Mouse (Mus musculus) intestine, postnatal 0 days (tissue): Measurements from ENCODE around the gene Ogg1. TPM values are rescaled to one million over a fixed set of nuclear protein-coding genes. Genes with fewer than 3 reads are reported as not detected.
A peak's percentile ranks its signal among the peaks of the same experiment; 100 is the strongest.

Experiments used
- ATAC-seq: fragments of 200-750 bp; cut with Nextera tagmentation; 2 replicates; pipeline ENCODE4 v1.8.0; 2017; ENCODE audit warnings: mild to moderate bottlenecking, moderate TSS enrichment, moderate library complexity
- H3K27ac ChIP-seq: fragments of 300-500 bp; sonication (generic); 2 replicates; pipeline ENCODE4 v1.5.1; 2014; ENCODE audit warnings: mild to moderate bottlenecking, low read depth, low read length, moderate library complexity
- H3K27me3 ChIP-seq: fragments of 300-500 bp; sonication (generic); replicated peaks from 2 replicates; pipeline ENCODE4 v1.6.1; 2014; ENCODE audit warnings: low read length, mixed read lengths; ENCODE audit not compliant: control insufficient read depth, insufficient read depth
- H3K36me3 ChIP-seq: fragments of 300-500 bp; sonication (generic); 2 replicates; pipeline ENCODE4 v1.6.1; 2014; ENCODE audit warnings: mild to moderate bottlenecking, moderate library complexity; ENCODE audit not compliant: control insufficient read depth, insufficient read depth
- H3K4me1 ChIP-seq: fragments of 300-500 bp; sonication (generic); replicated peaks from 2 replicates; pipeline ENCODE4 v1.6.1; 2014; ENCODE audit warnings: antibody characterized with exemption, low read length, mixed read lengths; ENCODE audit not compliant: control insufficient read depth, insufficient read depth
- H3K4me2 ChIP-seq: fragments of 300-500 bp; sonication (generic); replicated peaks from 2 replicates; pipeline ENCODE4 v1.6.1; 2014; ENCODE audit warnings: low read depth, mild to moderate bottlenecking, moderate library complexity
- H3K4me3 ChIP-seq: fragments of 300-500 bp; sonication (generic); 2 replicates; pipeline ENCODE4 v1.5.1; 2014; ENCODE audit warnings: low read depth, low read length
- H3K9ac ChIP-seq: fragments of 300-500 bp; sonication (generic); 2 replicates; pipeline ENCODE4 v1.6.1; 2014; ENCODE audit warnings: mild to moderate bottlenecking, low read depth, low read length
- H3K9me3 ChIP-seq: fragments of 300-500 bp; sonication (generic); 2 replicates; pipeline ENCODE4 v1.6.1; 2016; ENCODE audit warnings: mixed run types; ENCODE audit not compliant: control insufficient read depth
- CTCF ChIP-seq: sonication (generic); IDR thresholded peaks from 2 replicates; pipeline ENCODE4 v1.5.1; 2016; ENCODE audit warnings: low read depth, mild to moderate bottlenecking, control low read depth, antibody characterized with exemption, moderate library complexity
- WGBS: fragments of 180-500 bp; shearing (Covaris S2); extraction: QIAGEN DNeasy Blood & Tissue Kit; methylation state at CpG from one replicate; pipeline ENCODE4 v1.1.7; 2014; 5-methylcytosine and 5-hydroxymethylcytosine counted together
- polyA plus RNA-seq: library from polyadenylated mRNA; unstranded; fragments of >200 nt; fragmentation: Nextera tagmentation; extraction: Ambion mirVana; gene quantifications from 2 replicates; pipeline ENCODE4 v1.2.1, GENCODE M21; 2015

Ogg1 gene
- polyA plus RNA-seq, 1 experiment from 2014 or later, result 9.7 TPM

GRCm38 (mm10) chr6:113384351-113384927 is 57.7 kb downstream of the Ogg1 start:
- WGBS, result 95% methylated on average over 8 of the region's 8 CpGs
- H3K36me3 ChIP-seq, result peaks cover 89% of the 10 kb centered on the region
- no peak overlapping the region for H3K4me3 ChIP-seq
- H3K27ac ChIP-seq, result peak overlapping the region; percentile 52; the same call in 1 of the 2 replicates
- H3K4me1 ChIP-seq, result 0 out of 2 replicates have a peak, but pooled peaks cover 3% of the 10 kb centered on the region
- H3K9me3 ChIP-seq, result no peaks in the 10 kb centered on the region
- no peak for TF ChIP-seq CTCF
- H3K27me3 ChIP-seq, result no peaks in the 10 kb centered on the region
- H3K9ac ChIP-seq, result no peak overlapping the region
- no peak for ATAC-seq
- H3K4me2 ChIP-seq, result no peak overlapping the region

Other genes starting within 250 kb of the Ogg1 start
- 32.2 and 32.9 TPM in 2 replicates for gene Setd5, start 249.6 kb upstream of the Ogg1 start, polyA plus RNA-seq
- 0.78 and 0.95 TPM in 2 replicates for gene Lhfpl4, start 131.6 kb upstream of the Ogg1 start, polyA plus RNA-seq
- gene Mtmr14, start 89.1 kb upstream of the Ogg1 start, polyA plus RNA-seq, result 31.5 and 37.2 TPM in 2 replicates
- not detected in 2 replicates for gene Cpne9, start 44.7 kb upstream of the Ogg1 start, polyA plus RNA-seq
- 7.3 and 8.3 TPM in 2 replicates for gene Brpf1, start 19.8 kb upstream of the Ogg1 start, polyA plus RNA-seq
- 35.9 and 37.0 TPM in 2 replicates for gene Camk1, start 17.0 kb downstream of the Ogg1 start, polyA plus RNA-seq
- gene Tada3, start 50.9 kb downstream of the Ogg1 start, polyA plus RNA-seq, result 19.7 and 23.5 TPM in 2 replicates
- gene Arpc4, start 51.1 kb downstream of the Ogg1 start, polyA plus RNA-seq, result 409 and 418 TPM in 2 replicates
- 1.4 and 1.6 TPM in 2 replicates for gene Ttll3, start 62.3 kb downstream of the Ogg1 start, polyA plus RNA-seq
- 21.5 and 23.9 TPM in 2 replicates for gene Rpusd3, start 92.4 kb downstream of the Ogg1 start, polyA plus RNA-seq
- gene Cidec, start 108.8 kb downstream of the Ogg1 start, polyA plus RNA-seq, result 231 and 259 TPM in 2 replicates
- 44.9 and 48.8 TPM in 2 replicates for gene Jagn1, start 115.6 kb downstream of the Ogg1 start, polyA plus RNA-seq
- gene Il17re, start 131.5 kb downstream of the Ogg1 start, polyA plus RNA-seq, result 2.2 and 2.3 TPM in 2 replicates
- 16.5 and 17.4 TPM in 2 replicates for gene Il17rc, start 144.5 kb downstream of the Ogg1 start, polyA plus RNA-seq
- gene Creld1, start 156.3 kb downstream of the Ogg1 start, polyA plus RNA-seq, result 8.5 and 9.7 TPM in 2 replicates
- gene Prrt3, start 175.0 kb downstream of the Ogg1 start, polyA plus RNA-seq, result 0.47 and 0.52 TPM in 2 replicates
- gene Emc3, start 204.7 kb downstream of the Ogg1 start, polyA plus RNA-seq, result 77.2 and 77.9 TPM in 2 replicates
- 1.4 and 1.7 TPM in 2 replicates for gene Fancd2, start 204.7 kb downstream of the Ogg1 start, polyA plus RNA-seq